Mouse (Mus musculus) limb, embryonic 14.5 days (tissue): ENCODE measurements around the gene Klhl32. TPM values are rescaled to one million over a fixed set of nuclear protein-coding genes. Genes with fewer than 3 reads are reported as not detected.

Experiments
- ATAC-seq: fragments of 200-750 bp; cut with Nextera tagmentation; 2 replicates; pipeline ENCODE4 v1.8.0; 2017; ENCODE audit warnings: low read depth, moderate number of reproducible peaks, moderate TSS enrichment; ENCODE audit not compliant: low FRiP score
- DNase-seq: peaks from one replicate; pipeline ENCODE4 v3.0.0-alpha.2; 2015; ENCODE audit warnings: low spot score
- H3K27ac ChIP-seq: fragments of 300-500 bp; sonication (generic); replicated peaks from 2 replicates; pipeline ENCODE4 v1.5.1; 2014; ENCODE audit warnings: low read depth, mild to moderate bottlenecking, low read length, moderate library complexity, mixed read lengths
- H3K27me3 ChIP-seq: fragments of 300-500 bp; sonication (generic); 2 replicates; pipeline ENCODE4 v1.6.1; 2014; ENCODE audit warnings: low read length, mixed read lengths; ENCODE audit not compliant: control insufficient read depth, insufficient read depth
- H3K36me3 ChIP-seq: fragments of 300-500 bp; sonication (generic); 2 replicates; pipeline ENCODE4 v1.6.1; 2014; ENCODE audit warnings: mild to moderate bottlenecking, low read length, moderate library complexity, mixed read lengths; ENCODE audit not compliant: control insufficient read depth, insufficient read depth
- H3K4me1 ChIP-seq: fragments of 300-500 bp; sonication (generic); 2 replicates; pipeline ENCODE4 v1.6.1; 2014; ENCODE audit warnings: antibody characterized with exemption, low read length, mixed read lengths; ENCODE audit not compliant: control insufficient read depth, insufficient read depth
- H3K4me2 ChIP-seq: fragments of 300-500 bp; sonication (generic); replicated peaks from 2 replicates; pipeline ENCODE4 v1.6.1; 2014; ENCODE audit warnings: low read depth, mild to moderate bottlenecking, low read length, moderate library complexity; ENCODE audit not compliant: severe bottlenecking
- H3K4me3 ChIP-seq: fragments of 300-500 bp; sonication (generic); replicated peaks from 2 replicates; pipeline ENCODE4 v1.5.1; 2014; ENCODE audit warnings: low read length
- H3K9ac ChIP-seq: fragments of 300-500 bp; sonication (generic); 2 replicates; pipeline ENCODE4 v1.6.1; 2014; ENCODE audit warnings: mild to moderate bottlenecking, low read depth, low read length, moderate library complexity; ENCODE audit not compliant: severe bottlenecking
- H3K9me3 ChIP-seq: fragments of 300-500 bp; sonication (generic); 2 replicates; pipeline ENCODE4 v1.6.1; 2016; ENCODE audit warnings: low read length; ENCODE audit not compliant: control insufficient read depth
- POLR2A ChIP-seq: fragments of 200-500 bp; IDR thresholded peaks from 2 replicates; pipeline ENCODE4 v1.8.0; 2012; ENCODE audit warnings: inconsistent platforms, mild to moderate bottlenecking, moderate library complexity, borderline replicate concordance; ENCODE audit not compliant: insufficient read depth, insufficient read length; ENCODE audit errors: extremely low read depth
- WGBS: fragments of 180-500 bp; shearing (Covaris S2); extraction: QIAGEN DNeasy Blood & Tissue Kit; methylation state at CpG from one replicate; pipeline ENCODE4 v1.1.7; 2014; 5-methylcytosine and 5-hydroxymethylcytosine counted together
- polyA plus RNA-seq, 2 experiments: library from polyadenylated mRNA; depleted of rRNA in 1 of 2; stranded (reverse) in 1 of 2; unstranded in 1 of 2; fragments of >200 nt; fragmentation: Nextera tagmentation in 1 of 2; extraction: Ambion mirVana in 1 of 2; gene quantifications; 2 replicates each; pipeline versions ENCODE4 v1.2.1 to v1.2.3; 2012 to 2014

Gene Klhl32
- polyA plus RNA-seq, 2 experiments: 1.5 to 3.0 TPM

DNA sequence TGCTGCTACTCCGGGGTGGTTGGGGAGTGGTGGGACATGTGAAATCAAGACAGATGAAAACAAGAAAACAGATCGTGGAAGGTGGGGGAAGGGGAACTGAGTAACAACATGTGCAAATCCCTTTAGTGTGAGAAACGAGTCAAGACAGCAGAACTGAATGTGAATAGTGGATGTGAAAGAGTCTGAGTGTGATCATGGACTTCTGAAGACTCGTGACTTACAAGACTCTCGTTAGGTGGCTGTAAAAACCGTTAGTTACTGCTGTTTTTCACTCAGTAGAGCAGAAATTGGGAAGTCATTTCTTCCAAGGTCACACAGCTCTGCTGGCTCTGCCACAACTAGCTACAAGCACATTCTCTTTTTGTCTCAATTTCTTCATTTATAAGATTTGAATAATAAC lies 282.9 kb downstream of the Klhl32 start:
- Histone ChIP-seq H3K36me3 (no peaks in the 10 kb centered on the region), H3K4me3 (no peak overlapping the region), H3K9ac (no peak overlapping the region), H3K9me3 (no peaks in the 10 kb centered on the region), H3K4me2 (no peak overlapping the region), H3K4me1 (no peaks in the 10 kb centered on the region), H3K27ac (no peak overlapping the region), H3K27me3 (no peaks in the 10 kb centered on the region)
- TF ChIP-seq POLR2A: no peak
- ATAC-seq: no peak
- no peak for DNase-seq
- 43% methylated on average over 6 of the region's 6 CpGs for WGBS

Other genes with a start within 250 kb of the Klhl32 start
- gene Ndufaf4, start 47.0 kb upstream of the Klhl32 start, polyA plus RNA-seq (2012; rRNA removed): 9.0 and 12.5 TPM in 2 replicates
- gene Ndufaf4, start 47.0 kb upstream of the Klhl32 start, polyA plus RNA-seq (2014; fragmentation: Nextera tagmentation; extraction: Ambion mirVana): 41.9 and 46.1 TPM in 2 replicates
- gene Gpr63, start 115.3 kb upstream of the Klhl32 start, polyA plus RNA-seq (2012; rRNA removed): 5.6 and 9.1 TPM in 2 replicates
- 2.1 and 3.6 TPM in 2 replicates for gene Gpr63, start 115.3 kb upstream of the Klhl32 start, polyA plus RNA-seq (2014; fragmentation: Nextera tagmentation; extraction: Ambion mirVana)